Mouse (Mus musculus): ENCODE results near the gene Tspan4. TPM values are rescaled to one million over a fixed set of nuclear protein-coding genes. Genes with fewer than 3 reads are reported as not detected.
"Not testable (repeated sequence)": the region's sequence is repeated elsewhere in the genome, so short reads cannot be mapped to it uniquely, and the experiment has no call there.

The Tspan4 gene
- polyA plus RNA-seq, 1 experiment from 2014 or later: 72.8 TPM

- 92% methylated on average over 9 of the region's 9 CpGs for WGBS
- no peak overlapping the region for H3K4me3 ChIP-seq (replicated peaks)
- peaks cover 18% of the 10 kb centered on the region for H3K36me3 ChIP-seq
- H3K27ac ChIP-seq: no peak overlapping the region
- H3K9me3 ChIP-seq: no peaks in the 10 kb centered on the region
- H3K4me1 ChIP-seq: peaks cover 38% of the 10 kb centered on the region
- no peaks in the 10 kb centered on the region for H3K27me3 ChIP-seq (replicated peaks)
- no peak for ATAC-seq (ENCODE audit: insufficient read depth, low FRiP score, low read depth)
- no peak overlapping the region for H3K4me2 ChIP-seq
- H3K9ac ChIP-seq: no peak overlapping the region
Measured at GRCm38 (mm10) chr7:141441460-141441859, 33.6 kb upstream of the Tspan4 start.

GRCm38 (mm10) chr7:141442199-141442598 lies 32.8 kb upstream of the Tspan4 start:
- Histone ChIP-seq H3K4me2 (peak overlapping the region; percentile 95), H3K9ac (peak overlapping the region; percentile 16; the same call in 1 of the 2 replicates), H3K4me1 (peaks cover 32% of the 10 kb centered on the region), H3K27me3 (replicated peaks) (no peaks in the 10 kb centered on the region), H3K9me3 (no peaks in the 10 kb centered on the region), H3K36me3 (peaks cover 18% of the 10 kb centered on the region), H3K4me3 (replicated peaks) (peak overlapping the region; percentile 56; the same call in 1 of the 2 replicates), H3K27ac (no peak overlapping the region)
- no peak for ATAC-seq (ENCODE audit: insufficient read depth, low FRiP score, low read depth)
- 89% methylated on average over 13 of the region's 13 CpGs for WGBS

GRCm38 (mm10) chr7:141443081-141443821 lies 31.8 kb upstream of the Tspan4 start:
- H3K4me3 ChIP-seq (replicated peaks): peak overlapping the region; percentile 56
- peak overlapping the region; percentile 95 for H3K4me2 ChIP-seq
- H3K4me1 ChIP-seq: peaks cover 29% of the 10 kb centered on the region
- peak overlapping the region; percentile 52 for H3K9ac ChIP-seq
- 16% methylated on average over 12 of the region's 12 CpGs for WGBS
- H3K27ac ChIP-seq: peak overlapping the region; percentile 68
- ATAC-seq (ENCODE audit: insufficient read depth, low FRiP score, low read depth): 0 out of 2 replicates have a peak, but pooled peaks have one; percentile 1
- no peaks in the 10 kb centered on the region for H3K27me3 ChIP-seq (replicated peaks)
- H3K9me3 ChIP-seq: no peaks in the 10 kb centered on the region
- peaks cover 18% of the 10 kb centered on the region for H3K36me3 ChIP-seq

DNA sequence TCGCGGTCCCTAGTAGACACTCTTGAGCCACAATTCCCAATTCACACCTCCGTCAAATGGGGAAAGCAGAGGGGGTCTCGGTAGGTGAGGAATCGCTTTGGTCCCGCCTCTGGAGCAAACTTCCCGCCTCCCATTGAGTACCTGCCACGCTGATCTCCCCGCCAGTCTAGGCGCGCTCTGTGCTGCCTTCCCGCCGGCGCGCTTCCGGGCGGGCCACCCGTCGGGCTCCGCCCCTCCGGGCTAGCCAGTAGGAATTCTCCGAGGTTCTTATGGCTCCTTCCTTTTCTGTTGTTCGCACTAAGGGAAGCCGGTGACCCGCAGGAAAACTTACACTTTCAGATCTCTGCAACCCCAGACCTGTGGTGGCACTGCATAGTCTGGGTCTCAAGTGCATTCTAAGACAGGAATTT lies 31.2 kb upstream of the Tspan4 start, which contains the start of gene Pidd1:
Gene Pidd1, minus strand, starts transcription at position 198 of the 410 bp plus-strand sequence.
- H3K4me1 ChIP-seq: peaks cover 35% of the 10 kb centered on the region
- peak within 1 kb of the TSS; percentile 95 for H3K4me2 ChIP-seq
- peak within 1 kb of the TSS; percentile 52 for H3K9ac ChIP-seq
- H3K4me3 ChIP-seq (replicated peaks): peak within 1 kb of the TSS; percentile 56
- WGBS: under 1% methylated on average over 25 of the region's 25 CpGs
- no peaks in the 10 kb centered on the region for H3K9me3 ChIP-seq
- H3K36me3 ChIP-seq: peaks cover 15% of the 10 kb centered on the region
- H3K27ac ChIP-seq: peak within 1 kb of the TSS; percentile 83
- peak; percentile 63 for ATAC-seq (ENCODE audit: insufficient read depth, low FRiP score, low read depth)
- no peaks in the 10 kb centered on the region for H3K27me3 ChIP-seq (replicated peaks)

DNA sequence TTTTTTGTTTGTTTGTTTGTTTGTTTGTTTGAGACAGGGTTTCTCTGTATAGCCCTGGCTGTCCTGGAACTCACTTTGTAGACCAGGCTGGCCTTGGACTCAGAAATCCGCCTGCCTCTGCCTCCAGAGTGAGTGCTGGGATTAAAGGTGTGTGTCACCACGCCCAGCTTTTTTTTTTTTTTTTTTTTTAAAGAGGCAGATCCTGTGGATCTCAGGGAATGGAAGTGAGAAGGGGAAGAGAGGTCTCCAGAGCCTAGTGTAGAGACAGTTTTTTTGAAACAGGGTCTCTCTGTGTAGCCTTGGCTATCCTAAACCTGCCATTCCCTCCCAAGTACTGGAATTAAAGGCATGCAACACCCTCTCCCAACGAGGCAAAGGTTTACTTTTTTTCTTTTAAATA lies 28.7 kb upstream of the Tspan4 start:
- H3K27ac ChIP-seq; H3K9me3 ChIP-seq; H3K9ac ChIP-seq; H3K27me3 ChIP-seq (replicated peaks); H3K4me3 ChIP-seq (replicated peaks); ATAC-seq (ENCODE audit: insufficient read depth, low FRiP score, low read depth): not testable (repeated sequence)
- Histone ChIP-seq H3K4me2 (0 out of 2 replicates have a peak overlapping the region, but pooled peaks have one; percentile 58), H3K4me1 (peaks cover 30% of the 10 kb centered on the region), H3K36me3 (peaks cover 11% of the 10 kb centered on the region)
- WGBS: 77% methylated on average over 3 of the region's 3 CpGs

- peaks cover 11% of the 10 kb centered on the region for H3K36me3 ChIP-seq
- H3K4me1 ChIP-seq: peaks cover 21% of the 10 kb centered on the region
- H3K4me2 ChIP-seq: peak within 1 kb of the TSS; percentile 58
- H3K4me3 ChIP-seq (replicated peaks): peak within 1 kb of the TSS; percentile 78
- peak within 1 kb of the TSS; percentile 89 for H3K27ac ChIP-seq
- under 1% methylated on average over 63 of the region's 63 CpGs for WGBS
- peak; percentile 88 for ATAC-seq (ENCODE audit: insufficient read depth, low FRiP score, low read depth)
- H3K9me3 ChIP-seq: no peaks in the 10 kb centered on the region
- no peaks in the 10 kb centered on the region for H3K27me3 ChIP-seq (replicated peaks)
- H3K9ac ChIP-seq: peak within 1 kb of the TSS; percentile 84
Measured at GRCm38 (mm10) chr7:141447110-141447991, 27.7 kb upstream of the Tspan4 start, which contains the start of gene Rplp2. Rplp2 (plus strand) TSS chr7:141447370.

DNA sequence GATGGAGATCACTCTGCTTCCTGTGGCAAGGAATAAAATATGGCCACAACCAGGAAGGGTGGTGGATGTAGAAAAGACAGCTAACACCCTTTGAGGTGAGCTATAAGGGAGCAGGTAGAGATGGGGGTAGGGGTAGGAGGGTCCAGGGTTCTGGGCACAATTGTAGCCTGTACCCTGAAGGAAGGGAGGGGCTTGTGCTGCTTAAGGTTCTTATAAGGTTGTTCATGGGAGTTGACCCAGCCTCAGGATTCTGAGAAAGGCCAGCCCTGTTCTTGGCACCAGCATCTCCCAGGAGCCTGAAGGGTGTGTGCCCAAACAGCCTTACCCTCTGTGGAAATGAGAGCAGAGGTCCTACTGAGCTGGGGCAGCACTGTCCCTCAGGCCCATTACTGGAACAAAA lies 23.1 kb upstream of the Tspan4 start:
- Histone ChIP-seq H3K4me2 (no peak overlapping the region), H3K4me1 (peaks cover 20% of the 10 kb centered on the region), H3K27ac (no peak overlapping the region), H3K9ac (no peak overlapping the region), H3K36me3 (peaks cover 11% of the 10 kb centered on the region), H3K4me3 (replicated peaks) (no peak overlapping the region), H3K9me3 (no peaks in the 10 kb centered on the region), H3K27me3 (replicated peaks) (no peaks in the 10 kb centered on the region)
- ATAC-seq (ENCODE audit: insufficient read depth, low FRiP score, low read depth): no peak

DNA sequence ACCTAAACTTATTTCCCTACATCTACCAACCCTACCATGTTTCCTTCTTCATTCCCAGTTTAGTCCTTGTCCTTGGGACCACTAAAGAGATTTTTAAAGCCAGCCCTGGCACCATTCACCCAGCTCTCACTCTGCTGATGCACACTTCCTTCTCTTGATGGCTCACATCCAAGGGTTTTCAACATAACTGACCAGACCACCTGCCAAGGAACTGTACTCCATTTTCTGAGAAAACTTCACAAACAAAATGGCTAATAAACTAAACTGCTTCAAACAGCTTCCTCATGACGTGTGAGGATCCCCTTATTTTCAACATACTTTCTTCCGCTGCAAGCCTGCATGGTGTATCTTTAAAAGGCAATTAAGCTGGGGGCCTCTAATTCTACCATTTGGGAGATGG lies 21.4 kb upstream of the Tspan4 start:
- no peak overlapping the region for H3K4me2 ChIP-seq
- peaks cover 11% of the 10 kb centered on the region for H3K36me3 ChIP-seq
- ATAC-seq (ENCODE audit: insufficient read depth, low FRiP score, low read depth): no peak
- no peak overlapping the region for H3K4me3 ChIP-seq (replicated peaks)
- no peaks in the 10 kb centered on the region for H3K9me3 ChIP-seq
- peaks cover 15% of the 10 kb centered on the region for H3K4me1 ChIP-seq
- H3K27ac ChIP-seq: no peak overlapping the region
- H3K27me3 ChIP-seq (replicated peaks): no peaks in the 10 kb centered on the region
- 70% methylated on average over 2 of the region's 2 CpGs for WGBS
- H3K9ac ChIP-seq: no peak overlapping the region

GRCm38 (mm10) chr7:141454967-141455551 lies 20.0 kb upstream of the Tspan4 start, which contains the start of gene Pnpla2:
Pnpla2 (plus strand) TSS chr7:141455198.
- H3K4me2 ChIP-seq: peak within 1 kb of the TSS; percentile 96
- H3K9me3 ChIP-seq: no peaks in the 10 kb centered on the region
- 0% methylated on average over 43 of the region's 45 CpGs for WGBS
- peak within 1 kb of the TSS; percentile 67 for H3K9ac ChIP-seq
- H3K4me1 ChIP-seq: peaks cover 20% of the 10 kb centered on the region
- 0 out of 2 replicates have a peak, but pooled peaks cover 6% of the 10 kb centered on the region for H3K27me3 ChIP-seq (replicated peaks)
- peaks cover 15% of the 10 kb centered on the region for H3K36me3 ChIP-seq
- peak; percentile 86 for ATAC-seq (ENCODE audit: insufficient read depth, low FRiP score, low read depth)
- H3K4me3 ChIP-seq (replicated peaks): peak within 1 kb of the TSS; percentile 75
- H3K27ac ChIP-seq: peak within 1 kb of the TSS; percentile 88

DNA sequence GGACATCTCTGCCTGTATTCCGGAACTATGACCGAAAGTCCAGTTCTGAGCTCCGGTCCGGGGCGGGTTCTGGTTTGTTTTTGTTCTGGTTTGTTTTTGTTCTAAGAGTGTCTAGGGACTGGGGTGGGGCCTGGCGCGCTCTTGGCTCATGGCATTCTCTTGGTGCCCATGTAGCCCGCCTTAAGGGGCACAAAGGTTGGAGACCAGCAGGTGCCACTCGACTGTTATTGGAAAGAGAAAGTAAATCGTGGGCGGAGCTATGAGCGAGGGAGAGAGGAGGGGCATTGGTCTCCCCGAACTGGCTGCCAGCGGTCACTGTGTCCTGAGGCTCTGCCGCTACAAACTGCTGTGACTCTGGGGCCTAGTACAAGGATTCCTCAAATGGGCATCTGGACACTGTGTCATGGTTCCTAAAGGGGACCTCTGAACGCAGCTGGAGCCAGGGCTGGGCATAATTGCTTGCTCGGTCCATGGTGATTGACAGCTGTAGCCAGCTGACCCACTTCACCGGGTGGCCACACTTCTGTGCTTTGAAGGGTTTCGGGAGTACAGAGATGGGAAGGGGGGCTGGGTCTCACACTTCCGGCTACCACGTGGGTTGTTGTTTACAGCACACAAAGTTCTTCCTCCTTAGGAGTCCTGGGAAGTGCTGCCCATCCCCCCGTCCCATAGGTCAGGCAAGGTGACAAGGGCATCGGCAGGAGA lies 19.3 kb upstream of the Tspan4 start:
- peak overlapping the region; percentile 67 for H3K9ac ChIP-seq
- H3K27me3 ChIP-seq (replicated peaks): 0 out of 2 replicates have a peak, but pooled peaks cover 6% of the 10 kb centered on the region
- ATAC-seq (ENCODE audit: insufficient read depth, low FRiP score, low read depth): peak; percentile 24; the same call in 1 of the 2 replicates
- H3K9me3 ChIP-seq: no peaks in the 10 kb centered on the region
- peak overlapping the region; percentile 88 for H3K27ac ChIP-seq
- H3K4me1 ChIP-seq: peaks cover 26% of the 10 kb centered on the region
- under 1% methylated on average over 23 of the region's 23 CpGs for WGBS
- peak overlapping the region; percentile 96 for H3K4me2 ChIP-seq
- peak overlapping the region; percentile 75 for H3K4me3 ChIP-seq (replicated peaks)
- H3K36me3 ChIP-seq: peaks cover 8% of the 10 kb centered on the region; the same call in 1 of the 2 replicates

DNA sequence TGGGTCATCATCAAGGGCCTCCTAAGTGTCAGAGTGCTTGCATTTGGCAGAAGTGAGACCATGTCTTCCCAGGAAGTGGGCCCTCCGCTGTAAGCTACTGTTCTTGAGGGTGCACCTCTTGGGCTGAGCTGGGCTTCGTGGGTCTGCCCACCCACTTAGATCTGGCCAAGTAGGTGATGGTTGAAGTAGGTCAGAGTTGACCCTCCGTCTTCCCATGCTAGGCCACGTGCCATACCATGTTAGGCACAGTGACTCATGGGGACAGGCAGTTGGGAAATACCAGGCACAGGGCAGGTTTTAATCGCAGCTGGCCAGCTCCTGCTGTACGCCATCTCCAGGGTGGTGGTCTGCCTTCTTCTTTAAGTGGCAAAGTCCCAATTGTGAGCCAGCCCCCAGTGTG lies 18.3 kb upstream of the Tspan4 start:
- H3K36me3 ChIP-seq: 0 out of 2 replicates have a peak, but pooled peaks cover 4% of the 10 kb centered on the region
- H3K27me3 ChIP-seq (replicated peaks): peaks cover 8% of the 10 kb centered on the region; the same call in 1 of the 2 replicates
- H3K9ac ChIP-seq: no peak overlapping the region
- no peak overlapping the region for H3K27ac ChIP-seq
- no peaks in the 10 kb centered on the region for H3K9me3 ChIP-seq
- no peak for ATAC-seq (ENCODE audit: insufficient read depth, low FRiP score, low read depth)
- H3K4me1 ChIP-seq: peaks cover 36% of the 10 kb centered on the region
- H3K4me3 ChIP-seq (replicated peaks): 0 out of 2 replicates have a peak overlapping the region, but pooled peaks have one; percentile 75
- WGBS: 89% methylated on average over 6 of the region's 6 CpGs
- H3K4me2 ChIP-seq: peak overlapping the region; percentile 1; the same call in 1 of the 2 replicates
